Mouse (Mus musculus): ENCODE data around the gene Kcnk4.
"Not testable (repeated sequence)": the region's sequence is repeated elsewhere in the genome, so short reads cannot be mapped to it uniquely, and the experiment has no call there.

The Kcnk4 gene

DNA sequence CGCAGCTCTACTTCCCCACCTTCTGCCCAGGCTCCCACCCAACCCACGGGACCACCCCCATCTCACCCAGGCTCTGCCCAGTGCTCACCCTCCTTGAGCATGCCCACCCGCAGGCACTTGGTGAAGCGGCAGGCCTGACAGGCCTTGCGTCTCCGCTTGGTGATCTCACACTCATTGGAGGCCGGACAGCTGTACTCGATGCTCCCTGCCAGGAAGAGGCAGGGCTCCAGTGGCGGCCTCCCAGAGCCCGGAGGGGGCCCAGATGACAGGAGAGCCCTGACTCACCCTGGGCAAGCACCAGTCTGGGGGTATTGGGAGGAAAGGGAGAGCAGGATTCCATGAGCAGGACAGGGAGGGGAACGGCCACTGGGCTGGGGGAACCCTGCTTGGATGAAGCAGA is 20.3 kb downstream of the Kcnk4 start:
- DNase-seq: peak; percentile 38

DNA sequence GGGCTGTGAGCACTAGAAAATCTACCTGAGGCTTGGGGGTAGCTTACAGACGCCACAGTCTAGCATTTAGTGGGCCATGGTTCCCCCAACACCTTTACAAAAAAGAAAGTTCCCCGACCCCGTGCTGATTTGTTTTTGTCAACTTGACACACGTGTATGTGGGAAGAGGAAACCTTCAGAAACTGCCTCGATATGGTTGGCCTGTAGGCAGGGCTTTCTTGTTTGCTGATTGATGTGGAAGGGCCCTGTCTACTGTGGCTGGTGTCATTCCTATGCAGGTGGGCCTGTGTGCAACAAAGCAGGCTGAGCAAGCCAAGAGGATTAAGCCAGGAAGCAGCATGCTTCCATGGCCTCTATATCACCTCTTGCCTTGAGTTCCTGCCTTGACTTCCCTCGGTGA is 21.3 kb downstream of the Kcnk4 start:
- no peak for DNase-seq

DNA sequence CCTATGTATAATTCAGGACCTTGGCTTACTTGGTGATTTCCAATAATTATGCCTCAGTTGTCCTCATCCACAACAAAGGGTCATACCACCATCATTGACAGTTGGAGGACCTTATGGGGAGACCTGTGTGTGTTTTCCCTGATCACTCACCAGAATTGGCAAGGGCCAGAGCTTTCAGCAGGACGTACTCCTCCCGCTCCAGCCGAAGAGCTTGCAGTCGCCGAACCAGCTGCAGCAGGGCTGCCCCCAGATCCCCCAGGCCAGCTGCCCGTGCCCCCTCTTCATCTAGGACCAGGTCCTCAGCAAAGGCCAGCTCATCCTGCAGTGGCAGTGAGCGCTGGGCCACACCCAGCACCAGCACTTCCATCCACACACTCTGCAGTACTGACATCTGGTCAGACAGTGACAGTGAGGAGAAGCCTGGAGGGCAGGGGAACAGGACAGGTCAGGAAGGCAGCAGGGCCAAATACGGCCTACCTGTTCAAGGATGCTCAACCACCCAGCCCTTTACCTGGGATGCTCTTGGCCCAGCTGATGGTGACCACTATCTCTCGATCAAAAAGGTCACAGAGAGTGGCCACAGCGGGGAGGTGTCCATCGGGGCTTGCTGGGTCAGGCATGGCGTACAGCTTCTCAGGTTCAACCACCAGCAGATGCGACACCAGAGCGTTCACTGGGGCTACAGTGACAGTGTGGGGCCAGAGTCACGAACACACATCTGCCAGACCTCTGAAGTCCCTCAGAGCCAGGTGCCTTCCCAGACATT is 21.9 kb downstream of the Kcnk4 start:
- DNase-seq: peak; percentile 37

DNA sequence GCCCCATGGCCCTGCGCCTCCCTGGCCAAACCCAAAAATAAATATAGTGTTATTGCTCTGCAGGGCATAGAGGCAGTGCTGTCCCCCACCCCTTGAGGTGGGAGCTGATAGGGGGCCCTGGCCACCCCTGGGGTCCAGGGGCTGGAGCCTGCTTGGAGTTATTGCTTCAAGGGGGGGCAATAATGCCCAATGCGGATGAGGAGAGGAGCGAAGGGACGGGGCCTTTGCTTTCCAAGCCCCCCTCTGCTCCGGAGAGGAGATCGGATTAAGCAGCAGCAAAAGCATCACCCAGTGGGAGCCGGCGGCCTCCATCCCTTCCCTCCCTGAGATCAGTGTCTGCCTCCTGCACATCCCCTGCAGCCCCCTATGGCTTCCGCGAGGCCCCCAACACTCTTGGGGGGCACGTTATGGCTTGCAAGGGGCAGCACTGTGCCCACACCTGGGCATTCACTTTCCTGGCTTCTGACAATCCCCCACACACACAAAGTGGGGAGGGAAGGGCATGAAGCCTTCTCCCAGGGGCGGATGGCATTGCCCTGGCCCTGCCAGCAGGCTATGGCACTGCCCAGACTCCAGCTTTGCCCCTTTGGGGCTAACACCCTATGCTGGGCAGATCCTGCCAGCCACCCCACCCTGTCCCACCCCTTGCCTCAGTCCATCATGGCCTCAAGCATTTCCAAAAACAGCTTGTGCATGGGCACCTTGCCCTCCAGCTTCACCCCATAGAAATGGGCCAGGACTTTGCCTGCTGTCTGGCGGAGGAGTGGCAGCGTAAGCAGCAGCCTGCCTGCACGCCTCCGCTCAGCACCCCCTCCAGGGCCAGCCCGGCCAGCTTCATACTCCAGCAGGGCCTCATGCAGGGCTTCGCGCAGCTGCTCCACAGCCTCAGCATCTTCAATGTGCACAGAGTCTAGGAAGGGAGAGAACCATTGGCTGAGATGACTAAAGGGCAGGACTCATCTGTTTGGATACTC is 22.9 kb downstream of the Kcnk4 start:
- peak; percentile 59 for DNase-seq

GRCm38 (mm10) chr19:6910306-6910705 is 24.0 kb downstream of the Kcnk4 start:
- DNase-seq: peak; percentile 72

DNA sequence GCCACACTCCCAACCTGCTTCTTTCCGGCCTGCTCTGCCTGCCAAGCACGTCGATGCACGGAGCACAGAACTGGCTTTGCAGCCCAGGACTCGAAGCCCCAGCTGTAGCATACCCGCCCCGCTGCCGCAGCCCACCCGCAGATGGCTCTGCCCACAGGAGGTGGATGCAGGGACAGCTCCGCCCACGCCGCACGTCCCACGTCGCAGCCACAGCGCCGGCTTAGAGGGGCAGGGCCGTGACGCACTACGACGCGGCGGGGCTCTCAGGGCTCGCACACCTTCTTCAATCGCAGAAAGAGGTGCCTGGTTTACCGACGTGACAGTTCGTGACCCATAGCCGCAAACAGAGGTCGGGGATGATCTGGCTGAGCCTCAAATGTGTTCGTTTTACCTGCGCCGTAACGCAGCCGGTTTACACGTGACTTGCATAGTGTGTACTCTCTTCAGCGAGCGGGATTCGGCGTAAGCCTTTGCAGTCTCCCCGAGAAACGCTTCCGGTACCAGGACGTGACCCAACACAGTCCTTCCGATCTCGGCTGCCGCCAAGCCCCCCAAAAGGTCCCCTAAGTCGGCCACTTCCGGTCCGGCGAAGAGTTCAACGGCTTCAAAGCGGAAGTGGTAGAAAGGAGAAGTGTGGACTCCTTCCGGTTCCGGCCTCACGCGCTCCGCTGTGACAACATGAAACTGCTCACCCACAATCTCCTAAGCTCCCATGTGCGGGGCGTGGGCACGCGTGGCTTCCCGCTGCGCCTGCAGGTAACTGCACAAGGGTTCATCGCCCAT is 24.6 kb downstream of the Kcnk4 start, which contains the start of the genes Trmt112 and Prdx5:
Trmt112 (plus strand) TSS at position 192 of the 783 bp plus-strand sequence.
Prdx5 (minus strand) TSS at position 600 of the 783 bp plus-strand sequence.
- DNase-seq: peak; percentile 90

- DNase-seq: no peak
Measured at GRCm38 (mm10) chr19:6909021-6909420, 25.3 kb downstream of the Kcnk4 start.

- DNase-seq: peak; percentile 46
Measured at GRCm38 (mm10) chr19:6907811-6908540, 26.3 kb downstream of the Kcnk4 start.

DNA sequence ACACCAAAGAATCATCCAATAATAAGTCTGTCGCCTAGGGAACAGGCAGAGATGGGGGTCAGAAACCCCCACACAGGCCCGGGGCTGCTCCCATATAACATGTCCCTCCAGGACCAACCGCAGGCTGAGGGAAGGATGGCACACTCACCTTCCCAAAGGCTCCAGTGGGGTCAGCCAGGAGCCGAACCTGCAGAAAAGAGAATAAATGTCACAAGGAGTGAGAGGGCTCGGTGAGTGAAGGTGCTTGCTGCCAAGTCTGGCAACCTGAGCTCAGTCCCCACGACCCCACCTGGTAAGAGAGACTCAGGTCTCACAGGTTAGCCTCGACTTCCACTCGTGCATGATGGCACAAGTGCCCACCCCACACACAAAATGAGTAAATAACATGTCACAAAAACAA is 27.2 kb downstream of the Kcnk4 start:
- DNase-seq: peak; percentile 40

DNA sequence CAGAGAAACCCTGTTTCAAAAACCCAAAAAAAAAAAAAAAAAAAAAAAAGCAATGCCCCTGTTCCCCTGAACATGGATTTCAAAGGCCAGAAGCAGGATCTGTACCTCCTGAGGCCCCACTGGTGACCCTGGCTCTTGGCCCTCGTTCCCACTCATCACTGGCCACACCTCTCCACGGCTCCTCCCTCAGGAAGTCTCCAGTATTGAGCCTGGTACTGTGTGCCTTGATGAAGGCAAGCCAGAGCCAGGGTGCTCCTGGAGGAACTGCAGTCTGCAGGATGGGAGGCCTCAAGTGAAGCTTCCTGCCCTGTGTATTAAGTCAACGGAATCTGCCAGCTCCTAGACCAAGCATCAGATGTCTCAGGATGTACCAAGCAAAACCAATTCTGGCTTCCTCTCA is 28.1 kb downstream of the Kcnk4 start:
- DNase-seq: peak; percentile 33

- no peak for DNase-seq
Measured at GRCm38 (mm10) chr19:6905498-6906159, 28.7 kb downstream of the Kcnk4 start.

DNA sequence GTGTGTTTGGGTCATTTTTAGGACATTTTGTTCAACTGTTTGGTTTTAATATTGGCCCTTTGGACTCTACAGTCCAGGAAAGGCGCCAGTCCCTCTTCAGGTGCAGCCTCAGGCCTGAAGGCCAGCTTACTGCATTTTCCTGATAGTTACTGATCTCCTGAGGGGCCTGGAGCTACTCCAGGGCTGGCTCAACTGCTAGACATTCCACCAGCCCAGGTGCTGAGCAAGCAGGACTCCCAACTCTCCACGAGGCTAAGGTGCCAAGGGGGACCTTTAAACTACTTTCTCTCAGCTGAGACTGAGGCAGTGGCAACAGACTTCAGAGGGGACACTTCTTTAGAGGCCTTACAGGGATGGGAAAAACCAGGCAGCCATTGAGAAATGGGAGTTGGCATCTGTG is 29.5 kb downstream of the Kcnk4 start:
- no peak for DNase-seq

GRCm38 (mm10) chr19:6903031-6903430 is 31.3 kb downstream of the Kcnk4 start:
- no peak for DNase-seq

- DNase-seq: no peak
Measured at GRCm38 (mm10) chr19:6899641-6900040, 34.7 kb downstream of the Kcnk4 start.

DNA sequence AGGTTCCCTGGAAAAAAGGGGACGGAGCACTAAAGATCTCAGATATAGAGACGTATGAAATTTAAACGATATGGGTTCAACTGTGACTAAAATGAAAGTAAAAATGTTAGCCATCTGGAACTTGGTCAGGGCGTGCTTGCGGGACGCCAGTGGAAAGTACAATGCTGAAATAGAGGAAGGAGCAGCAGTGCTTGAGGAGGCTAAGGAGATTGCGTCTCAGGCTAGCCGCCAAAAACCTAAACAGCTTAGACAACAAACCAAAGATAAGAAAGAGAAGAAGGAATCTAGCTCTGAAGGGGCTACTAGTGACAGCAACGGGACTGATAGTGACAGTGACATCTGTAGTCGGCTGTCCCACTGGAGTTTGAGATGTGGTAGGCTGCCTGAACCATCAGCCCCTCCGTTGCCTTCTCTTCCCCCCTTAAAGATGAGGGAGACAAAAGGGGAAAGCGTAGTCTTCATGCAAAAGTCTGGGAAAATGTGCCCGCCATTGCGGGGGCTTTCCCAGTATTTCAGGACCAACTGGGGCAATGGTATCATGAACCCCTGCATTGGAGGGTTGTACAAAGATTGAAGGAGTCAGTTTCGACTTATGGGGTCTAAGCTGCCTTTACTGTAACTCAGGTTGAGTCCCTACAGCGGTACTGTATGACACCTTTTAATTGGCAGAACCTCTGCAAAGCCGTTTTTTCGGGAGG is 38.6 kb downstream of the Kcnk4 start:
- DNase-seq: not testable (repeated sequence)

GRCm38 (mm10) chr19:6893731-6894451 is 40.4 kb downstream of the Kcnk4 start:
- DNase-seq: no peak

GRCm38 (mm10) chr19:6892512-6892911 is 41.8 kb downstream of the Kcnk4 start:
- no peak for DNase-seq

DNA sequence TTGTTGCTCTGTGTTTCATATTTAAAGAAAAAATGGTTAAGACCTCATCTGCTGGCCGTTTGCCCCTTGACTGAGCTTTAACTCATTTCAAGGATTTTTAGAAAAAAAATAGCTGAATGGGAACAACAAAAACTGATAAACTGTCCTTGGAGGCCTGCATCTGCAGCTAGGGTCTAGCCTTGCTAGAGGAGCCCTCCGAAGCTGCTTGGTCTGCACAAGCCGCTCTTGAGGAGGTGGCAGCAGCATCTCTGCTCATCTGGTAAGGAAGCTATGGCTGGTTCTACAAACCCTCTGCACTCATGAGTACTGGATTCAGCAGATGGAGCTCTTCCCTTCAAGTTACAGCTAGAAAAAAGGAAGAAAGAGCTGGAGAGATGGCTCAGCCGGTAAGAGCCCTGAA is 56.4 kb downstream of the Kcnk4 start:
- DNase-seq: no peak

DNA sequence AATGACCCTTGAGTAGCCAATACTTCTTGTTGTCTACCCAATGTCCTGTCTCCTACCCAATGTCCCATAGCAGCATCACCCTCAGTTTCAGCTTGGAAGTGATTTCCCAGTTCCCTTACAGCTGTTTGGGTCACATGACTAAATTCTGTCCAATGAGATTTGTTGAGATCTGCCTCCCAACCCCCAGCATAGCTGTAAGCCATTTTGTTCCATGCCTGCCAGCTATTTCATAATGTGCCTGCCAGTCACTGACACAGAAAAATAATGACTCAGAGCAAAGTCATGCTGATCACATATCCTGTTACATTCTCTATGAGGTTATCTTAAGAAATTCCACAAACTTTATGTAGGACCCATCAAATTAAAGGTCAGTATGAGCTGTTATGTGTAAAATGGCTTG is 57.5 kb downstream of the Kcnk4 start:
- no peak for DNase-seq

- DNase-seq: no peak
Measured at GRCm38 (mm10) chr19:6875834-6876233, 58.5 kb downstream of the Kcnk4 start.

All from cerebellum, adult 9-10 months (tissue).